Mouse (Mus musculus) heart, embryonic 14.5 days (tissue): ENCODE data around the gene Mrpl12. TPM values are rescaled to one million over a fixed set of nuclear protein-coding genes. Genes with fewer than 3 reads are reported as not detected.
A peak's percentile ranks its signal among the peaks of the same experiment; 100 is the strongest.

Source experiments
- ATAC-seq: fragments of 200-750 bp; cut with Nextera tagmentation; 2 replicates; pipeline ENCODE4 v1.8.0; 2017; ENCODE audit warnings: low read depth, moderate TSS enrichment; ENCODE audit not compliant: insufficient number of reproducible peaks, insufficient read depth, low FRiP score
- H3K27ac ChIP-seq, 2 experiments: fragments of 200-500 bp in 1 of 2; fragments of 300-500 bp in 1 of 2; sonication (generic) in 1 of 2; replicated peaks in 1 of 2; 2 replicates each; pipeline ENCODE4 v1.5.1; 2012 to 2014; ENCODE audit warnings: low read depth in 2 of 2, low read length in 2 of 2, control low read depth in 1 of 2, mild to moderate bottlenecking in 1 of 2, mixed read lengths in 1 of 2; ENCODE audit not compliant: control insufficient read depth in 1 of 2, insufficient read depth in 1 of 2
- H3K27me3 ChIP-seq: fragments of 300-500 bp; sonication (generic); 2 replicates; pipeline ENCODE4 v1.6.1; 2014; ENCODE audit warnings: mild to moderate bottlenecking, low read length, control low read depth; ENCODE audit not compliant: control insufficient read depth, insufficient read depth
- H3K36me3 ChIP-seq: fragments of 300-500 bp; sonication (generic); 2 replicates; pipeline ENCODE4 v1.6.1; 2014; ENCODE audit warnings: mild to moderate bottlenecking, control low read depth, low read length, mixed read lengths; ENCODE audit not compliant: control insufficient read depth, insufficient read depth
- H3K4me1 ChIP-seq, 2 experiments: fragments of 200-500 bp in 1 of 2; fragments of 300-500 bp in 1 of 2; sonication (generic) in 1 of 2; 2 replicates each; pipeline ENCODE4 v1.6.1; 2012 to 2014; ENCODE audit warnings: low read length in 2 of 2, control low read depth in 1 of 2, mixed read lengths in 1 of 2; ENCODE audit not compliant: control insufficient read depth in 2 of 2, insufficient read depth in 2 of 2
- H3K4me2 ChIP-seq: fragments of 300-500 bp; sonication (generic); 2 replicates; pipeline ENCODE4 v1.6.1; 2014; ENCODE audit warnings: mild to moderate bottlenecking, low read length
- H3K4me3 ChIP-seq, 2 experiments: fragments of 200-500 bp in 1 of 2; fragments of 300-500 bp in 1 of 2; sonication (generic) in 1 of 2; 2 replicates each; pipeline ENCODE4 v1.5.1; 2012 to 2014; ENCODE audit warnings: low read length in 2 of 2, mild to moderate bottlenecking in 2 of 2, control low read depth in 1 of 2, low read depth in 1 of 2, moderate library complexity in 1 of 2; ENCODE audit not compliant: control insufficient read depth in 1 of 2, insufficient read depth in 1 of 2
- H3K9ac ChIP-seq: fragments of 300-500 bp; sonication (generic); 2 replicates; pipeline ENCODE4 v1.6.1; 2014; ENCODE audit warnings: mild to moderate bottlenecking, low read length
- H3K9me3 ChIP-seq: fragments of 300-500 bp; sonication (generic); 2 replicates; pipeline ENCODE4 v1.6.1; 2016; ENCODE audit warnings: low read length, control low read depth; ENCODE audit not compliant: control insufficient read depth
- WGBS: fragments of 180-500 bp; shearing (Covaris S2); extraction: QIAGEN DNeasy Blood & Tissue Kit; methylation state at CpG from one replicate; pipeline ENCODE4 v1.1.7; 2014; 5-methylcytosine and 5-hydroxymethylcytosine counted together
- polyA plus RNA-seq: library from polyadenylated mRNA; unstranded; fragments of >200 nt; fragmentation: Nextera tagmentation; extraction: Ambion mirVana; gene quantifications from 2 replicates; pipeline ENCODE4 v1.2.1, GENCODE M21; 2014

Mrpl12 gene
- polyA plus RNA-seq, 1 experiment from 2014 or later = 239 TPM

DNA sequence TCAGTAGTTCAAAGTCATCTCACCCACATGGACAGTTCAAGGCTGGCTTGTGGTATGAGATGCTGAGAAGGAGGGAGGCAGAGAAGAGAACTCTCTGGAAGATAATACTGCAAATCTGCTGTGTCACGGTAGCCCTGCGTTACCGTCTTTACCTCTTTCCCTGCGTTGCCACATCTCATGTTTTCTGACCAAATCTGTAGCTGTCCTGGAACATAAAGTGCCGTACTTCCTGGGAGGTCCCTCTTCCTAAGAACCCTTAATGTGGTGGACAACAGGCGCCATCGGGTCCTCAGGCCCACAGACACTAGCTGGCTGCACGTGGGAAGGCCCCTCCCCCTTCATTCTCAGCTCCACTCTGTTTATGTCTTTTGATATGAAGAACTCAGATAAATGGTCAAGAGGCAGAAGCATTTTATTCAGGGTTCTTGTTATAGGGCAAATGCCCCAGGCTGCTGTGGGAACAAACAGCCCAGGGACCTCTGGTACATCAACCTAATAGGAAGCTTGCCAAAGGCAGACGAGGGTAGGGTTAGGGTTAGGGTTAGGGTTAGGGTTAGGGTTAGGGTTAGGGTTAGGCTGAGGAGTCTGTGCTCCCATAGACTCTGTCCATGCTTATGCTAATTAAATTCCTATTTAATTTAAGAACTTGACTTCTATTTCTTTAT, 43.4 kb downstream of the Mrpl12 start:
- no peak for ATAC-seq
- Histone ChIP-seq H3K27me3 (peaks cover 52% of the 10 kb centered on the region), H3K9ac (no peak overlapping the region), H3K4me1 (peaks cover 2 to 8% of the 10 kb centered on the region in 2 experiments; a peak in 3 of 4 replicates), H3K9me3 (0 out of 2 replicates have a peak, but pooled peaks cover 3% of the 10 kb centered on the region), H3K27ac (no peak overlapping the region), H3K36me3 (no peaks in the 10 kb centered on the region), H3K4me2 (no peak overlapping the region), H3K4me3 (no peak overlapping the region)
- 72% methylated on average over 9 of the region's 9 CpGs for WGBS

DNA sequence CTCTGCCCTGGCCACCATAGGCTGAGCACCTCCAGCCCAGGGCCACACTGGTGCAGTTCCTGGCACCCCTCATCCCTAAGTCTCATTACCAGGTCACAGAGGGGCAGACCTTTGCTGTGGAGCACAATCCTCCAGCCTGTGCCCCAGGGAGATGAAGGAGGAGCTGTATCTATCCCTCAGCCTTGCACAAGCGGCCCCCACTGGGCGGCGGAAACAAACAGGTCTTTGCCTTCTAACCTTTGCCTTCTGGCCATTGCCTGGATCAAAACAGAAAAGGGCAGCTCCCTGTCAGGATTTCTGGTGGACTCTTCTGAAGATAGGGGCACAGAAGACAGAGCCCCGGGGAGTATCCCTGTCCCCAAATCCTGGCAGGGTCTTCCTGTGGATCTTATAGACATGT, 44.5 kb downstream of the Mrpl12 start:
- H3K9me3 ChIP-seq = 0 out of 2 replicates have a peak, but pooled peaks cover 3% of the 10 kb centered on the region
- ATAC-seq = no peak
- H3K36me3 ChIP-seq = no peaks in the 10 kb centered on the region
- H3K27me3 ChIP-seq = peaks cover 58% of the 10 kb centered on the region
- H3K9ac ChIP-seq = no peak overlapping the region
- H3K27ac ChIP-seq = no peak overlapping the region
- peaks cover 2 to 8% of the 10 kb centered on the region in 2 experiments; a peak in 3 of 4 replicates for H3K4me1 ChIP-seq
- no peak overlapping the region for H3K4me3 ChIP-seq
- 47% methylated on average over 4 of the region's 4 CpGs for WGBS
- H3K4me2 ChIP-seq = no peak overlapping the region

DNA sequence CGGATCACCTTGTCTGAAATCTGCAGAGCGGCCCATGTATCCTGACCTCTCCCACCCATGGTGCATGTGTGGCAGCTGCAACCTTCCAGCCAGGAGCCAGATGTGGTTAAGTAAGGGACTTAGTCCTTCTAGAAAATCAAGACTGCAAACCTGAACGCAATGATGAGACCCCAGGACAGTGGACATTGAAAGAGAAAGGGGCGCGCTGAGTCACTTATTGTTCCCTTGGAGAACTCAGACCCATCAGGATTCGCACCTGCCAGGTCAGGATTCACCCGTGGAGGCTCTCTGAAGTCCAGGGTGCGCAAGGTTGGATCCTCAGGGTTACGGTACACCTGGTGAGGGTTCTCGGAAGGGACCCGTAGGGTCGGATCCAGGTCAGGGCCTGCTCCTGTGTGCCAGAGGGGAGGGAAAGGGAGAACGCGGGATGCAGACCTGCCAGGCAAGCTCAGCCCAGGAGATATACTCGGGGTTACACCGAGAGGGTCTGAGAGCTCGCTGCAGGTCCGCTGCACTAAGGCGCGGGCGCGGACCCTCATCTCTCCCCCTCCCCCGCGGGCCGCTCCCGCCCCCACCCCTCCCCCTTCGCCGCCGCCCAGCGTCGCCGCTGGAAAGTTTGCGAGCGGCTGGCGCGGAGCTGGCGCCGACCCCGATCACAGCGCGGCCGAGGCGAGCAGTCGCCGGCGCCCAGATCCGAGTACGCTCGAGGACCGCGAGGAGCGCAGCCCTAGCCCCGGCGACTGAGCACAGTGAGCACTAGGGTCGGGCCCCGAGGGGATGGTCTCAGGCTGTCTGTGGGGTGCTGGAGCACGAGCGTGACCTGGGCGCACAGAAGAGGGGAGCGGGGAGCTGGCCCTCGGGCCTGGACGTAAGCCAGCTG, 45.9 kb downstream of the Mrpl12 start, which contains the start of gene Gcgr:
Gene Gcgr (plus strand): TSS at position 615 of the 880 bp plus-strand sequence.
- H3K4me3 ChIP-seq = peak within 1 kb of the TSS; percentile 41 to 46
- no peaks in the 10 kb centered on the region for H3K9me3 ChIP-seq
- 7% methylated on average over 58 of the region's 62 CpGs for WGBS
- H3K27ac ChIP-seq = no peak within 1 kb of the TSS
- ATAC-seq = no peak
- H3K27me3 ChIP-seq = peaks cover 65% of the 10 kb centered on the region
- H3K4me1 ChIP-seq = peaks cover 6 to 8% of the 10 kb centered on the region in 2 experiments; a peak in 3 of 4 replicates
- H3K36me3 ChIP-seq = no peaks in the 10 kb centered on the region
- peak within 1 kb of the TSS; percentile 73 for H3K4me2 ChIP-seq
- H3K9ac ChIP-seq = peak within 1 kb of the TSS; percentile 63

DNA sequence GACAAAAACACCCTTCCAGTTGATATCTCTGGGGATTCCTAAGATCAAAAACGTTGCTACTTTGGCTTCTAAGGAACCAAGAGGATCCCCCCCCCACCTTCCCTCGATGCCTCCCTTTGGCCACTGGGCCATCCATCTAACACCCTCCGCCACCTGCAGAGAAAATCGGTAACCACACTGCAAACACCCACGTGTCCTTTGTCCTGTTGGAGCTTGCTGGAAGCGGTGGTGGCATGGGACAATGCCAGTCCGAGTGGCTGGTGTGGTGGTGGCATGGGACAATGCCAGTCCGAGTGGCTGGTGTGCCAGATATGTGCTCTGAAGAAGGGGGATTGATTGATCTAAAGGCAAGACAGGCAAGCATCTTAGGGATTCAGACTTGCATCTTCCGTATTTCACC, 47.2 kb downstream of the Mrpl12 start:
- ATAC-seq = no peak
- WGBS = 33% methylated on average over 9 of the region's 9 CpGs
- H3K27me3 ChIP-seq = peaks cover 65% of the 10 kb centered on the region
- H3K27ac ChIP-seq = no peak overlapping the region
- H3K9me3 ChIP-seq = no peaks in the 10 kb centered on the region
- H3K4me1 ChIP-seq = peaks cover 6 to 8% of the 10 kb centered on the region in 2 experiments; a peak in 3 of 4 replicates
- H3K4me3 ChIP-seq = peak overlapping the region in 1 of 2 experiments; percentile 41; a peak in 1 of 4 replicates
- no peaks in the 10 kb centered on the region for H3K36me3 ChIP-seq
- no peak overlapping the region for H3K9ac ChIP-seq
- no peak overlapping the region for H3K4me2 ChIP-seq

DNA sequence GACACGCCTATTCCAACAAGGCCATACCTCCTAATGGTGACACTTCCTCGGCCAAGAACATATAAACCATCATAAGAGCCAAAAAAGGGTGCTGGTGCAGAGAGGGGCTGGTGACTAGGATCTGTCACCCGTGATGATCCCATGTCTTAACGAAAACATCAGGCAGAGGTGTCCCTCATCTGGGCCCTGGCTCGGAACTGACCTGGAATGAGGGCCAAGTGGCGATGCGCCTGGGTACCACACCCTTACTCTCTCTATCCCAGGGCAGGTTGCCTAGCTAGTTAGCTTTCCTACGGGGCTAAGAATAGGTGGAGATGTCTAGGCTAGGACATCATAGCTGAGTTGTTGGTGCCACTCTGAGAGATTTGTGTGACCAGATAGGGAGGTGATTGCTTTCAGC, 49.7 kb downstream of the Mrpl12 start:
- no peak for ATAC-seq
- H3K4me2 ChIP-seq = no peak overlapping the region
- no peak overlapping the region for H3K27ac ChIP-seq
- H3K27me3 ChIP-seq = peaks cover 51% of the 10 kb centered on the region
- no peaks in the 10 kb centered on the region for H3K36me3 ChIP-seq
- no peak overlapping the region for H3K4me3 ChIP-seq
- H3K4me1 ChIP-seq = peaks cover 16 to 19% of the 10 kb centered on the region in 2 experiments
- no peak overlapping the region for H3K9ac ChIP-seq
- no peaks in the 10 kb centered on the region for H3K9me3 ChIP-seq
- 76% methylated on average over 8 of the region's 8 CpGs for WGBS

DNA sequence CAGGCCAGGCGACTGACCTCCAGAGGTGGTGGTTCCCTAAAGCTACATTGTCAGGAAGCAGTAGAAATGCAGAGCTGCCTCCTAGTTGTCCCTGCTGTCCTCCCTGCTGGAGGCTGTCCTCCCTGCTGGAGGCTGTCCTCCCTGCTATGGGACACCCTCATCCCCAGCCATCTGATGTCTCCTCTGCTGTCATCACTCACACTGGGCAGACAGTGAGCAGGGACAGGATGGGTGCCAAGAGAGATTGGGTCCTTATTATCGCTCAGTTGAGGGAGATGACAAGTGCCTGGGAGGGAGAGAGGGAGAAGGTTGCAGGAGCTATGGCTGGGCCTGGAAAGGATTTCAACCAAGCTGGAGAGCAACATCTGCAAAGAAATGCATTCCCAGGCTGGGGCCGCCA, 50.7 kb downstream of the Mrpl12 start:
- peaks cover 25 to 28% of the 10 kb centered on the region in 2 experiments for H3K4me1 ChIP-seq
- 50% methylated on average over 3 of the region's 3 CpGs for WGBS
- no peak for ATAC-seq
- no peaks in the 10 kb centered on the region for H3K36me3 ChIP-seq
- H3K4me3 ChIP-seq = no peak overlapping the region
- H3K9ac ChIP-seq = no peak overlapping the region
- no peak overlapping the region for H3K27ac ChIP-seq
- H3K27me3 ChIP-seq = peaks cover 40% of the 10 kb centered on the region
- no peak overlapping the region for H3K4me2 ChIP-seq
- no peaks in the 10 kb centered on the region for H3K9me3 ChIP-seq

DNA sequence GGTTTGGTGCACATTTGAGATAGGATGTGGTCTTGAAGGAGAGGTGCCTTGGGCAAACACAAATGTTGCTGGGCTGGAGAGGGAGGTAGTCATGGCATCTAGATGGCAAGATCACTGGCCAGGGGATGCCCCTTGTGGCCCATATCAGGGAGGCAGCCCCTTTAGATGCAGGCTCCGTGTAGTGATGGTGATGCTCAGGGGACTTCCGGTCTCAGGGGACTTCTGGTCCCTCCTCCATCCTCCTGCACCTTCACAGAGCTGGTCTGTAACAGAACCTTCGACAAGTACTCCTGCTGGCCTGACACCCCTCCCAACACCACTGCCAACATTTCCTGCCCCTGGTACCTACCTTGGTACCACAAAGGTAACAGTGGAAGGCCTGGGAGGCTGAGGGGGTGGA, 51.4 kb downstream of the Mrpl12 start:
- no peak overlapping the region for H3K27ac ChIP-seq
- H3K9ac ChIP-seq = no peak overlapping the region
- H3K4me1 ChIP-seq = peaks cover 21 to 23% of the 10 kb centered on the region in 2 experiments
- WGBS = 74% methylated on average over 3 of the region's 3 CpGs
- no peak for ATAC-seq
- H3K27me3 ChIP-seq = peaks cover 34% of the 10 kb centered on the region
- no peaks in the 10 kb centered on the region for H3K36me3 ChIP-seq
- no peak overlapping the region for H3K4me3 ChIP-seq
- no peak overlapping the region for H3K4me2 ChIP-seq
- no peaks in the 10 kb centered on the region for H3K9me3 ChIP-seq
